Mouse (Mus musculus): ENCODE results near the gene Syne3.

GRCm38 (mm10) chr12:104924546-104924945 lies 85.1 kb downstream of the Syne3 start:
- TF ChIP-seq CTCF (IDR thresholded peaks at IDR 0.05; ENCODE audit: control insufficient read depth, insufficient read depth, low read length) (no peak), POLR2A (IDR thresholded peaks at IDR 0.05; ENCODE audit: borderline replicate concordance, control insufficient read depth, low read depth, low read length) (no peak)
